Comparison of ENCODE assay signal across 9 mouse cellular contexts in the genomic region with DNA sequence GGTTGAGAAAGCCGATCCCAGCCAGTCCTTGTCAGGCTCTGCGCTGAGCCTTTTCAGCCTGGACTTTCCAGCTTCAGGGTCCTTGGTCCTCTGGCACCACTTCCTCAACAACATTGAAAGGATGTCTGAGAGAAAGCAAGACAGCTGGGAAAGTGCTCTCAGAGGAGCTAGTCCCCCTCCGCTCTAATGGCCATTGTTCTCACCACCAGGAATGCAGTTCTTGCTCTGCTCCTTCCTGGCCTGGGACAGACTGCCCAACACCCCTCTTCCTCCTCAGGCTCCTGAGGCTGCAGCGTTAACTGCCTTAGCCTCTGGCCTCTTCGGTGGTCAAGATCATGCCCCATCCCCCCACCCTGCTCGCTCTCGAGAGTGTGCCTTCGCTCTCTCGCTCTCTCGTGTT. TPM values are rescaled to one million over a fixed set of nuclear protein-coding genes. Genes with fewer than 3 reads are reported as not detected.
DNase-seq lines count a peak whose midpoint lies in the region; ATAC-seq and TF ChIP-seq lines count a peak whose summit lies in the region.
"Had no signal": no experiment of that assay in that cellular context is flagged by ENCODE, and none has a peak within 500 bp of the region (broad histone marks: within the 10 kb centered on the region; RNA-seq: fewer than 3 reads in every experiment).

No protein-coding gene starts in this region.

- no peaks in the 10 kb centered on the region for H3K4me1 ChIP-seq in lung, postnatal 0 days (ENCODE audit: insufficient read depth, low read depth, low read length)
- H3K4me1 ChIP-seq in stomach, postnatal 0 days (replicated peaks; ENCODE audit: control insufficient read depth, insufficient read depth), result no peaks in the 10 kb centered on the region

- no peak for TF ChIP-seq CTCF in lung, postnatal 0 days (IDR thresholded peaks at IDR 0.05)
- TF ChIP-seq CTCF in stomach, postnatal 0 days (IDR thresholded peaks at IDR 0.05; ENCODE audit: low read depth), result no peak

- H3K36me3 ChIP-seq in lung, postnatal 0 days (ENCODE audit: insufficient read depth, low read length), result no peaks in the 10 kb centered on the region
- H3K36me3 ChIP-seq in stomach, postnatal 0 days (ENCODE audit: control insufficient read depth, insufficient read depth, low read length), result no peaks in the 10 kb centered on the region

- no peak overlapping the region for H3K4me3 ChIP-seq in lung, postnatal 0 days (ENCODE audit: low read depth, low read length)
- H3K4me3 ChIP-seq in stomach, postnatal 0 days (ENCODE audit: low read depth, low read length), result no peak overlapping the region

- WGBS in lung, postnatal 0 days, result 29% methylated on average over 10 of the region's 10 CpGs
- WGBS in stomach, postnatal 0 days, result 62% methylated on average over 10 of the region's 10 CpGs

- no peak for TF ChIP-seq EP300 in lung, postnatal 0 days (IDR thresholded peaks at IDR 0.05)
- no peak for TF ChIP-seq EP300 in stomach, postnatal 0 days (optimal IDR thresholded peaks at IDR 0.05)

- H3K27me3 ChIP-seq in lung, postnatal 0 days (replicated peaks; ENCODE audit: insufficient read depth, low read length), result no peaks in the 10 kb centered on the region
- no peaks in the 10 kb centered on the region for H3K27me3 ChIP-seq in stomach, postnatal 0 days (ENCODE audit: control insufficient read depth, insufficient read depth, low read length)

- DNase-seq in embryo, embryonic 10.5 days (ENCODE audit: low spot score), result peak; percentile 28
- no peak for DNase-seq in embryo, embryonic 9.5 days (ENCODE audit: extremely low spot score)
- peak; percentile 59 for DNase-seq in lung, postnatal 0 days (ENCODE audit: low spot score)
- no peak for DNase-seq in lung, adult 18-20 months
- DNase-seq in kidney, postnatal 10 days, result peak; percentile 67
- no peak for DNase-seq in stomach, postnatal 0 days (ENCODE audit: low spot score)
- no peak for DNase-seq in spleen, postnatal 36 days (ENCODE audit: low spot score in 2 of 2)

- H3K9ac ChIP-seq in lung, postnatal 0 days (replicated peaks; ENCODE audit: low read depth), result no peak overlapping the region
- H3K9ac ChIP-seq in stomach, postnatal 0 days (ENCODE audit: low read length), result no peak overlapping the region

- peak; percentile 48 for ATAC-seq in lung, postnatal 0 days
- 0 out of 2 replicates have a peak, but pooled peaks have one; percentile 15 for ATAC-seq in stomach, postnatal 0 days (ENCODE audit: low FRiP score, low TSS enrichment)
- ATAC-seq in megakaryocyte, adult 5-6 weeks (ENCODE audit: poor library complexity, severe bottlenecking), result no peak

- H3K27ac ChIP-seq in lung, postnatal 0 days (ENCODE audit: low read length), result peak overlapping the region; percentile 82
- no peak overlapping the region; the same call in 1 of the 2 replicates for H3K27ac ChIP-seq in stomach, postnatal 0 days (replicated peaks)
- H3K27ac ChIP-seq: macrophage had no signal

- H3K4me2 ChIP-seq in lung, postnatal 0 days (replicated peaks; ENCODE audit: low read depth, low read length), result no peak overlapping the region
- no peak overlapping the region for H3K4me2 ChIP-seq in stomach, postnatal 0 days (replicated peaks; ENCODE audit: low read depth)

- no peaks in the 10 kb centered on the region for H3K9me3 ChIP-seq in lung, postnatal 0 days (ENCODE audit: low read length)
- no peaks in the 10 kb centered on the region for H3K9me3 ChIP-seq in stomach, postnatal 0 days (ENCODE audit: control insufficient read depth, low read length)

RNA-seq across cellular contexts. Expression of a gene that starts 4.8 kb away (rescaled TPM):
- 99.0 and 100 TPM in 2 replicates for polyA plus RNA-seq in lung, postnatal 0 days (2015; fragmentation: Nextera tagmentation; extraction: Ambion mirVana)
- polyA plus RNA-seq in stomach, postnatal 0 days (2015; fragmentation: Nextera tagmentation; extraction: Ambion mirVana), result 8.2 and 8.7 TPM in 2 replicates
- total RNA-seq in megakaryocyte, adult 5-6 weeks (2015), result 0.52 and 1.1 TPM in 2 replicates
- 0.37 and 0.57 TPM in 2 replicates for total RNA-seq in megakaryocyte, adult 5-6 weeks (2017)

Comparison
In these comparisons a context has a peak if more than half of its experiments do, and no peak if none do; other contexts are left out.
1. DNase-seq: peak in embryo, embryonic 10.5 days (single experiment), lung, postnatal 0 days (single experiment) and kidney, postnatal 10 days (single experiment); none in embryo, embryonic 9.5 days (single experiment), lung, adult 18-20 months (0 of 2), stomach, postnatal 0 days (single experiment) and spleen, postnatal 36 days (0 of 2).
2. RNA of a gene that starts 4.8 kb away (polyA plus RNA-seq): 99.0 to 100 TPM in lung, postnatal 0 days; 8.2 to 8.7 TPM in stomach, postnatal 0 days; every median in the first group is over 10 times any median in the second.